Mouse (Mus musculus) brain, embryonic 18.5 days (tissue): ENCODE data around the gene Sgsm3.

Source experiments
- DNase-seq: peaks from one replicate; pipeline ENCODE4 v3.0.0-alpha.2; 2012; ENCODE audit warnings: low read depth, low spot score

The Sgsm3 gene

GRCm38 (mm10) chr15:80979611-80980010 lies 2.0 kb downstream of the Sgsm3 start:
- DNase-seq, result no peak

GRCm38 (mm10) chr15:80981176-80981575 lies 3.6 kb downstream of the Sgsm3 start:
- no peak for DNase-seq

GRCm38 (mm10) chr15:80983264-80983663 lies 5.7 kb downstream of the Sgsm3 start:
- DNase-seq, result no peak

GRCm38 (mm10) chr15:80988331-80988730 lies 10.8 kb downstream of the Sgsm3 start:
- DNase-seq, result no peak

- no peak for DNase-seq
These were observed 12.1 kb downstream of the Sgsm3 start for GRCm38 (mm10) chr15:80989712-80990111.

GRCm38 (mm10) chr15:80994959-80995358 lies 17.4 kb downstream of the Sgsm3 start:
- DNase-seq, result no peak

- DNase-seq, result no peak
These were observed 18.7 kb downstream of the Sgsm3 start for GRCm38 (mm10) chr15:80996090-80996835.

- DNase-seq, result no peak
These were observed 19.5 kb downstream of the Sgsm3 start for GRCm38 (mm10) chr15:80997077-80997476.

- no peak for DNase-seq
These were observed 23.0 kb downstream of the Sgsm3 start for GRCm38 (mm10) chr15:81000419-81001138.

- no peak for DNase-seq
These were observed 28.7 kb downstream of the Sgsm3 start for GRCm38 (mm10) chr15:81006127-81006735.

- DNase-seq, result no peak
These were observed 29.8 kb downstream of the Sgsm3 start for GRCm38 (mm10) chr15:81007339-81007738.

GRCm38 (mm10) chr15:81007905-81008304 lies 30.3 kb downstream of the Sgsm3 start:
- no peak for DNase-seq

- DNase-seq, result no peak
These were observed 31.1 kb downstream of the Sgsm3 start for GRCm38 (mm10) chr15:81008689-81009123.

- DNase-seq, result no peak
These were observed 32.5 kb downstream of the Sgsm3 start for GRCm38 (mm10) chr15:81010114-81010513.

GRCm38 (mm10) chr15:81011523-81011922 lies 34.0 kb downstream of the Sgsm3 start:
- no peak for DNase-seq

- DNase-seq, result no peak
These were observed 34.8 kb downstream of the Sgsm3 start for GRCm38 (mm10) chr15:81012359-81012758.

- DNase-seq, result no peak
These were observed 35.6 kb downstream of the Sgsm3 start for GRCm38 (mm10) chr15:81013186-81013585.

- no peak for DNase-seq
These were observed 37.6 kb downstream of the Sgsm3 start for GRCm38 (mm10) chr15:81015068-81015744.

- DNase-seq, result no peak
These were observed 38.9 kb downstream of the Sgsm3 start for GRCm38 (mm10) chr15:81016488-81016887.

GRCm38 (mm10) chr15:81017308-81017707 lies 39.7 kb downstream of the Sgsm3 start:
- no peak for DNase-seq

GRCm38 (mm10) chr15:81021377-81021776 lies 43.8 kb downstream of the Sgsm3 start:
- DNase-seq, result no peak

- no peak for DNase-seq
These were observed 44.9 kb downstream of the Sgsm3 start for GRCm38 (mm10) chr15:81022437-81022836.
